Mouse (Mus musculus) cortical plate, adult 2 months (tissue): ENCODE measurements at regions not wholly inside any gene's neighbourhood (a gene's known extent, or its start where the extent isn't known, plus 50 kb on each side); places are given as distances from the start of the nearest gene placed in this dataset.

ENCODE experiments used
- CTCF ChIP-seq: fragments of 200-500 bp; IDR thresholded peaks from 2 replicates; pipeline ENCODE4 v1.5.1; 2011; ENCODE audit warnings: mild to moderate bottlenecking, control low read depth, low read length; ENCODE audit not compliant: insufficient read depth; ENCODE audit errors: extremely low read depth
- POLR2A ChIP-seq: fragments of 200-500 bp; IDR thresholded peaks from 2 replicates; pipeline ENCODE4 v1.6.1; 2011; ENCODE audit warnings: mild to moderate bottlenecking, low read length, control low read depth; ENCODE audit not compliant: insufficient read depth; ENCODE audit errors: extremely low read depth

DNA sequence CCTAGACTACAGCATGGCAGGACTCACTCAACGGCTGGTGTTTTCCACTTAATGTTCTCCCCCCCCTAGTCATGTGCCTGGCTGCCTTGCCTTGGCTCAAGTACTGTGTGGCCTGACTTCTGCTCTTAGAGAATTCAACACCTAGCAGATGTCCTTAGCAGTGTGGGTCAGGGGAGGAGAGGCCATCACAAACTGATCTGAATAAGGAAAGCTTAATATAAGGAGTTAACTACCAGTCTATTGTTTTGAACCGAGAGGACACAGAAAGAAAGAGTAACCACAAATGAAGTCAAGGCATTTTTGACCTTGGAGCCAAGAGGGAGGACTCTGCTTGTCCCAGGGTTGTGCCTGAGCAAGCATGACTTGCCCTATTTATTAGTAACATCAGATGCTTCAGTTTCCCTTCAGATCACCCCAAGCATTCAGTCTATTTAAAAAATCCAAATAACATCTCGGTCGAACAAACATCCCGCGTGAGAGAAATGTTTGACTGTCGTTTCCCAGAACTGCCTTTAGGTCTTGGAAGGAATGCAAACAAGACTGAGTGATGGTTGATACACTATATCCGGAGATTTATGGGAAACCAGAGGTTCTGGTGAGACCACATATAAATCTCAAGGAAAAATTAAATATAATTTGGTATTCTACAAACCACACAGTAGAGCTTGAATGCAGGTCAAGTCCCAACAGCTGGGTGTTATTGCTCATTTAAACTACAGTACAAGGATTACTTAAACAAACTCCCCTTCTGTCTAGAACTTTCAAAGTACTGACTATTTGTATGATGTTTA is 58.0 kb upstream of the Map4k3 start:
- TF ChIP-seq POLR2A = no peak
- TF ChIP-seq CTCF = no peak
